Comparison of ENCODE assay signal across 23 mouse cellular contexts in genomic region chr2:135497251-135497650, GRCm38 (mm10).
DNase-seq lines count a peak whose midpoint lies in the region; ATAC-seq and TF ChIP-seq lines count a peak whose summit lies in the region.
"Had no signal": no experiment of that assay in that cellular context is flagged by ENCODE, and none has a peak within 500 bp of the region (broad histone marks: within the 10 kb centered on the region; RNA-seq: fewer than 3 reads in every experiment).

No protein-coding gene starts in this region.

- no peak overlapping the region for H3K27ac ChIP-seq in forebrain, embryonic 14.5 days (ENCODE audit: low read depth, low read length)
- no peak overlapping the region for H3K27ac ChIP-seq in forebrain, embryonic 11.5 days (ENCODE audit: low read depth, low read length)
- H3K27ac ChIP-seq in hindbrain, embryonic 16.5 days (ENCODE audit: low read depth, low read length): no peak overlapping the region

- H3K4me3 ChIP-seq in forebrain, embryonic 14.5 days (ENCODE audit: low read depth, low read length): no peak overlapping the region
- H3K4me3 ChIP-seq in forebrain, embryonic 11.5 days (ENCODE audit: low read depth, low read length): no peak overlapping the region
- H3K4me3 ChIP-seq in hindbrain, embryonic 16.5 days (ENCODE audit: low read length): no peak overlapping the region

- no peaks in the 10 kb centered on the region for H3K36me3 ChIP-seq in forebrain, embryonic 14.5 days (ENCODE audit: control insufficient read depth, insufficient read depth, low read length)
- no peaks in the 10 kb centered on the region for H3K36me3 ChIP-seq in forebrain, embryonic 11.5 days (ENCODE audit: control insufficient read depth, insufficient read depth, low read length)
- no peaks in the 10 kb centered on the region for H3K36me3 ChIP-seq in hindbrain, embryonic 16.5 days (ENCODE audit: control insufficient read depth, insufficient read depth, low read length)
- H3K36me3 ChIP-seq: G1E had no signal

- no peak for TF ChIP-seq POLR2A in brain, embryonic 14.5 days (IDR thresholded peaks at IDR 0.05; ENCODE audit: borderline replicate concordance, extremely low read depth, insufficient read depth, insufficient read length, poor library complexity, severe bottlenecking)

- ATAC-seq in forebrain, embryonic 14.5 days: no peak
- no peak for ATAC-seq in forebrain, embryonic 11.5 days (replicated peaks; ENCODE audit: low FRiP score)
- no peak for ATAC-seq in hindbrain, embryonic 16.5 days
- ATAC-seq: activated CD4-positive, CD25-positive, alpha-beta regulatory T cell, adult 4 months; CD4-positive, CD25-positive, alpha-beta regulatory T cell, adult 4 months; Patski had no signal

- DNase-seq in cerebellum, adult 9-10 months: peak; percentile 22
- no peak for DNase-seq in cerebellum, adult 18-20 months
- DNase-seq in forebrain, embryonic 14.5 days (ENCODE audit: low spot score): peak; percentile 50
- no peak for DNase-seq in forebrain, embryonic 11.5 days (ENCODE audit: low spot score)
- peak; percentile 30 for DNase-seq in brain, adult 2 months (ENCODE audit: low read depth, low spot score)
- DNase-seq in brain, embryonic 14.5 days (ENCODE audit: low read depth): peak; percentile 66
- DNase-seq in right cerebral cortex, postnatal 4 days: no peak
- DNase-seq: adrenal gland, adult 2 months; adrenal gland, adult 8-10 months; adrenal gland, postnatal 10 days; adrenal gland, postnatal 14 days; adrenal gland, postnatal 25 days; adrenal gland, postnatal 36 days; B cell, adult 2 months; cerebellum, adult 11 months; cerebellum, adult 11-12 months; cerebellum, adult 8-10 months had no signal

- TF ChIP-seq CTCF in brain, embryonic 14.5 days (IDR thresholded peaks at IDR 0.05; ENCODE audit: borderline replicate concordance, extremely low read depth, insufficient read depth, insufficient read length): no peak

- H3K4me2 ChIP-seq in forebrain, embryonic 14.5 days (ENCODE audit: low read length): no peak overlapping the region
- no peak overlapping the region for H3K4me2 ChIP-seq in forebrain, embryonic 11.5 days (ENCODE audit: low read depth, low read length, severe bottlenecking)
- H3K4me2 ChIP-seq in hindbrain, embryonic 16.5 days (ENCODE audit: low read length): no peak overlapping the region

- WGBS in forebrain, embryonic 14.5 days: 43% methylated on average over 2 of the region's 2 CpGs
- 65% methylated on average over 2 of the region's 2 CpGs for WGBS in forebrain, embryonic 11.5 days
- 64% methylated on average over 2 of the region's 2 CpGs for WGBS in hindbrain, embryonic 16.5 days

- H3K9me3 ChIP-seq in forebrain, embryonic 14.5 days (replicated peaks; ENCODE audit: control insufficient read depth, low read length): no peaks in the 10 kb centered on the region
- no peaks in the 10 kb centered on the region for H3K9me3 ChIP-seq in forebrain, embryonic 11.5 days (ENCODE audit: control insufficient read depth, low read length)
- no peaks in the 10 kb centered on the region for H3K9me3 ChIP-seq in hindbrain, embryonic 16.5 days (ENCODE audit: control insufficient read depth, low read length)

- H3K27me3 ChIP-seq in forebrain, embryonic 14.5 days (replicated peaks; ENCODE audit: control insufficient read depth, insufficient read depth, low read length): no peaks in the 10 kb centered on the region
- no peaks in the 10 kb centered on the region for H3K27me3 ChIP-seq in forebrain, embryonic 11.5 days (ENCODE audit: control insufficient read depth, insufficient read depth, low read length)
- H3K27me3 ChIP-seq in hindbrain, embryonic 16.5 days (replicated peaks; ENCODE audit: control insufficient read depth, insufficient read depth, low read length): no peaks in the 10 kb centered on the region
- H3K27me3 ChIP-seq: CH12.LX, Patski had no signal

- peaks cover 6% of the 10 kb centered on the region; the same call in 1 of the 2 replicates for H3K4me1 ChIP-seq in forebrain, embryonic 14.5 days (ENCODE audit: control insufficient read depth, insufficient read depth, low read length)
- H3K4me1 ChIP-seq in forebrain, embryonic 11.5 days (replicated peaks; ENCODE audit: control insufficient read depth, insufficient read depth, low read length): 0 out of 2 replicates have a peak, but pooled peaks cover 2% of the 10 kb centered on the region
- H3K4me1 ChIP-seq in hindbrain, embryonic 16.5 days (ENCODE audit: control insufficient read depth, insufficient read depth, low read depth, low read length): no peaks in the 10 kb centered on the region

- no peak overlapping the region for H3K9ac ChIP-seq in forebrain, embryonic 14.5 days (ENCODE audit: low read length)
- no peak overlapping the region for H3K9ac ChIP-seq in forebrain, embryonic 11.5 days (ENCODE audit: low read length)
- H3K9ac ChIP-seq in hindbrain, embryonic 16.5 days (ENCODE audit: low read depth, low read length): no peak overlapping the region

Comparison
In these comparisons a context has a peak if more than half of its experiments do, and no peak if none do; other contexts are left out.
1. DNase-seq: peak in cerebellum, adult 9-10 months (single experiment), forebrain, embryonic 14.5 days (single experiment), brain, adult 2 months (single experiment) and brain, embryonic 14.5 days (single experiment); none in cerebellum, adult 18-20 months (0 of 2), forebrain, embryonic 11.5 days (single experiment) and right cerebral cortex, postnatal 4 days (single experiment).